Mouse (Mus musculus): ENCODE measurements around the gene Gm10053.

GRCm38 (mm10) chr19:24873873-24874272 is 1.6 kb upstream of the Gm10053 start:
- TF ChIP-seq EP300 (IDR thresholded peaks at IDR 0.05; ENCODE audit: low read depth) (no peak), CTCF (IDR thresholded peaks at IDR 0.05; ENCODE audit: low read depth) (no peak)

All from heart, postnatal 0 days (tissue).